Mouse (Mus musculus) ovary, postnatal 14 days (tissue): Measurements from ENCODE around the gene Adssl1.

Source experiments
- DNase-seq: peaks from one replicate; pipeline ENCODE4 v3.0.0; 2022; ENCODE audit warnings: low spot score

Gene Adssl1

DNA sequence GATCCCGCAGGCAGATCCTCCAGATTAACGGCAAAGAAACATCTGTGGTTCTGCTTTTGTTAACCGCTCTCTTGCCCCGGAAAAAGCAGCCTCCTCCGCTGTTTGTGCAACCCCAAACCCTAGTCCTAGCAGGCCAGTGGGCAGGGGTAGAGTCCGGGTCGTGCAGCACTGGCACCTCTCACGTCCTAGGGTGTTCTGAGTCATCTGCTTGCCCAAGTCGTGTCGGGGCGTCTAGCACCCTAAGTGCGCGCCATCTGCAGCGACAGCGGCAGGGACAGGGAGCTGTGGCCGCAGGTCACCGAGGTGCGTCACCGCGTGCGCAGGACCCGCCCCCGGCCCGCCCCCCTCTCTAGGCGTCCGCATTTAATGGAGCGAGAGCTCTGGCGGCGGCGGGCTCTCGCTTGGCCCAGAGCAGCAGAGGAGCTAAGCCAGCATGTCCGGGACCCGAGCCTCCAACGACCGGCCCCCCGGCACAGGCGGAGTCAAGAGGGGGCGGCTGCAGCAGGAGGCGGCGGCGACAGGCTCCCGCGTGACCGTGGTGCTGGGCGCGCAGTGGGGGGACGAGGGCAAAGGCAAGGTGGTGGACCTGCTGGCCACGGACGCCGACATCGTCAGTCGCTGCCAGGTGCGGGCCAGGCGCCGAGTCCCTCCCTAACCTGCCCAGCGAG is at the start of gene Adssl1:
Gene Adssl1 (plus strand): TSS at position 360 of the 668 bp plus-strand sequence.
- peak; percentile 30 for DNase-seq

DNA sequence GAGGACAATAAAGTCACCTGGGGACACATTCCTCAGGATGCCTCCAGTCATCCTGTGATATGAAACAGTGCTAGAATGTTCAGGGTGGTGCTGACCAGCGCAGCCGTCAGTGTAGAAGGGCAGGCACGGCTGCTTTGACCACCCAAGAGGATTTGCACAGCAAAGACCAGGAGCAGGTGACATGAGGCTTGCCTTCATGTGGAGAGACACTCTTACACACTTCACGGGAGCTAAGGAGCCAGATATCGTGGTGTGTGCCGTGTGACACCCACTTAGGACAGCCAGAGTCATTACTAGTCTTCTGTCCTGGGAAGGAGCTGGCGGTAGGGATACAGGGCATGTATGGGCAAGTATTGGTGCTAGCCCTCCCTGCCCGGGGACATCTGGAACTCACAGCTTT is 49.7 kb upstream of the Adssl1 start:
- DNase-seq = no peak

DNA sequence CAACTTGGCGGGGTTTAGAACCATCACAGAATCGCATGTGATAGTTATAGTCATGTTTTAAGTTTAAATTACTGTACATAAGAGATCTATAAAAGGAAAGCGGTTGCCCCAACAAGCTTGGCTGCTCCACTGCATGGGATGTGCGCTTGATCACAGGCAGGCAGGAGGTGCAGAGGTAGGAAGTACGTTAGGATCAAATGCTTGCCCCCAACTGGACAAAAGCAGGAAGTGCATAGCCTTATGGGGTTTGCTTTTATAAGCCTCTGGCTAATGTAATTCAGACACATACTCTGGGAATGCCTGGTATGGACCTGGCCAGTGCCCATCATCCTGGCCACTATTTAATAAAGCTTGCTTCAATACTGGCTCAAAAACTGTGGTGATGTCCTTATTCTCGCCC is 48.8 kb upstream of the Adssl1 start:
- no peak for DNase-seq

DNA sequence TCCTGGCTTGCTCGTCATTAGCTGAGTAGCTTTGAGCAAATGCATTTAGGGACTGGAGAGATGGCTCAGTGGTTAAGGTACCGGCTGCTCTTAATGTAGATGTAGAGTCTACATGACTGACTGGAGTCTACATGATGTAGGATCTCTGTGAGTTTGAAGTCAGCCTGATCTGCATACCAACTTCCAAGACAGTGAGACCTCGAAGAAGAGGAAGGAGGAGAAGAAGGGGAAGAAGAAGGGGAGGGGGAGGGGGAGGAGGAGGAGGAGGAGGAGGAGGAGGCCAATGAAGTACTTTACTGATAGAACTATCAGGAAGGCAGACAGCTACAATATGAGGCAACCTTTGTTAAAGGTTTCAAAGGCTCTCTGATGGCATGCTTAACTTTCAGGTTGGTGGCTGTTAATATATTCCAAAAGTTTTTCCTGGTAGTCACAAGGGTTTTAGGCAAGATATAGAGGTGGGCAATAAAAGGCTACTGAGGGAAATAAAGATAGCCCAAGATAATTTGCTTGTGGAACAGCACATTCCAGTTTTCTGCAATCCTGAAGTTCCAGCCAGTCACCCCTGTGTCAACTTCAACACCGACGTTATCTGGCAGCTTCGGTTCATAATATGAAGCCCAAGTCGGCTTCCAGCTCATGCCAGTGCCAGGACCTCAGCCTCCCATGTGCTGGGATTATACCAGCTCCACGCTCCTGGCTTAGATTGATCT is 44.4 kb upstream of the Adssl1 start:
- no peak for DNase-seq

DNA sequence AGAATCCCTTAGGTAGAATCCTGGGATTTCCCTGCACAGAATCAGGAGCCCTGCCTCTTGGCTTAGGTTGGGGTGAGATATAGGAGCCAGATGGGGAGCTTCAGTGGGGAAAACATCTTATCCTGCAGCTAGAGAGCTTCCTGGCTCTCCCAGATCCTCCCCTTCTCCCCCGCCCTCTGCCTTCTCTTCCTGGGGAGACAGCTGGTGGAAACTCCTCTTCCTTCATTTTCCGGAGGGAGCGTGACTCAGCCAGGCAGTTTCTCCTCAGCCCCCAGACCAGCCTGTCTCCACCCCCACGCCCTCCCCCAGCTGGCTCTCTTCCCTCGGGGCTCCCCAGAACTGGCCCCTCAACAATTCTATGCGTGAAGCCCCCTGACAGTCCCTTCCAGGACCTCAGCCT is 43.5 kb upstream of the Adssl1 start:
- DNase-seq = no peak

DNA sequence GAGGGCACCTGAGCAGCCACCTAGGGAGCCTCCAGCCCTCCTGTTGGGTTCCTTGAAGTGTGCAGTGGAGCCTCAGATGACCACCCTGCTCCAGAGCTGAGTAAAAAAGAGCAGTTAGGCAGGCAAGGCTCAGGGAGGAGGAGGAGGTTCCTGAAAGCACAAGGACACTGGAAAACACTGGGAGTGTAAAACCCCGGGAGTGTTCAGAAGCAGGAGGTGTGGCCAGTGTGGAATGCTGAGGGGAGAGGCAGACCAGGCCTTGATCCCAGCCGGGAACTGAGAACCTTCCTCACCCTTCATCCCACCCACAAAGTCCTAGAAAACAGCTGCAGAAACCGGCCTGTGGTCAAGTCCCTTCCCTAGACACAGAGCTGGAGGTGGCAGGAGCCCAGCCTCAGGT is 43.1 kb upstream of the Adssl1 start:
- no peak for DNase-seq

DNA sequence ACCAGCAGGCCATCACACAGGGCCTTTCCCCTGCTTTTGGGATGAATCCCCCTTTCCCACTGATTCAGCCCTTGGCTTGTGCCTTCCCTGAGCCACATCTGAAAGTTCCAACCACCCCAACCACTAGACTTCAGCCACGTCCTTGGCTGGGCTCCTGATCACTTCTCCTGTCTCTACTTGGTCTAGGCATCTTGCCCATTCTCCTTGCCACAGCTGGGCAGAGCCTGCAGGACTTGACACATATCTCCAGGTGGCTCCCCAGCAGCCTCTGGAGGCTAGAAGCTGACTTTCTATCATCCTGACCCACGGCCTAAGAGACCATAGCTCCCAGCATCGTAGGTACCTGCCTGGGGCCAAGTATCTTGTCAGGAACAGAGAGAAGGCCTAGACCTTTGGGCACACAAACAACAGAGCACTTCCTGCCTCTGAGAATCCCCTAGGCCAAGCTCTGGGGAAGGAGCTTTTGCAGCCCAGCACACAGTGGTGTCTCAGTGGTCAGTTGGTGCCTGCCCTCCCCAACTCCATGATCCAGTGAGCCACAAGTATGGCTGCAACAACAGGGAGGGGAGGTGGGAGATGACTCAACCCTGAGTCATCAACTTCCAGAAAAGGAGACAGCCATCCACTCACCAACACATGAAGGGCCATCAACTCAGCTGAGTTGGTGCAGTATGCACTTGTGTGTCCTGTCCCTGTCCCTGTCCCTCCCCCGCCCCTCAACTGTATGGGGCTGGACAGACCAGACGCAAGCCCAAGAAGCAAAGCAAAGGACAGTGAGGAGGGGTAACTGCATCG is 41.4 kb upstream of the Adssl1 start:
- no peak for DNase-seq

DNA sequence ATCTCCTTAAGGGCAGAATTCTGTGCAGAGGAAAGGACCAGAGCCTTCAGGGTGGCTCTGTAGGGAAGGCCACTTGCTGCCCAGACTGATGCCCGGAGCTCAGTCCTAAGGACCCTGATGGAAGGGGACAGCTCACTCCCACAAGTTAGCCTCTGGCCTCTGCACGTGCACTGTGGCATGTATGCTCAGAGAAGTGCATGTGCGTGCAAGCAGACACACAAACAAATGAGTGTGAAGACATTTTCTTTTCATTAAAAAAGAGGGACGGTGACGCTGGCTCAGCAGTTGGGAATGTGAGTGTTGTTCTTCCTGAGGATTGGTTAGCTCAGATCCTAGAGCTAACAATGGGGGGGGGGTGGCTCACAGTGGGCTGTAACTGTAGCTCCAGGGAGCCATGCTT is 40.4 kb upstream of the Adssl1 start:
- DNase-seq = no peak

DNA sequence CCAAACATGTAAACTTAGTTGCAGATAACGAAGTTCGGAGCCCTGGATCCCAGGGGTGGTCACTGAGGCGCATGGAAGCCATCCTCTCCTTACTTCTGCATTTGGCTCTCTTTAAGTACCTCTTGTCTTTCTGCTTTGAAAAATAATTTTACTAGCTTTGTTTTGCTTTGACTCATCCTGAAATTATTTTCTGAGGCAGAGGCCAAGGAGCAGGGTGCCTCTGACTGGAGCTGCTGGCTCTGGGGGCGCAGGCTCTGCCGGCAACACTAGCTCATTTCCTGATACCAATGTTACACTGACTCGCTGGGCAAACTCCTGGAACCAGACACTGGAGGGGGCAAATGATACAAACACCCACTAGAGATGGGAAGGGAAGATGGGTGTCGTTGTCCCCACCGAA is 39.9 kb upstream of the Adssl1 start:
- DNase-seq = no peak

DNA sequence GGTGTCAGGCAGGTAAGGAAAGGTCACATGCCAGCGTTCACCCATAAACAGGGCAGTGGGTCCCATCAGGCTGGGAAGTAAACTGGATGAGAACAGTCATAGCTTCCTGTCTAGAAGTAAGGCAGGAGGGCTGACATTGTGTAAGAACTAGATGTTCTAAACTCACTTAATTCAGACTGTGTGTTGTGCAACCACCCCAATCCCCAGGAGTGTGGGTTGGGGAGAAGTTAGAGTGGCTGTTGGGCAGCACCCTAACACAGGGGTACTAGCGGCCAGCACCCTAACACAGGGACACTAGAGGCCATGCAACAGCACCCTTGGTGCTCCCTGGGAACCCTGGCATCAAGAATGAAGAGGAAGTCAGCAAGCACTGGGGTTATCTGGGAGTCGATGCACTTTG is 38.7 kb upstream of the Adssl1 start:
- DNase-seq = no peak

DNA sequence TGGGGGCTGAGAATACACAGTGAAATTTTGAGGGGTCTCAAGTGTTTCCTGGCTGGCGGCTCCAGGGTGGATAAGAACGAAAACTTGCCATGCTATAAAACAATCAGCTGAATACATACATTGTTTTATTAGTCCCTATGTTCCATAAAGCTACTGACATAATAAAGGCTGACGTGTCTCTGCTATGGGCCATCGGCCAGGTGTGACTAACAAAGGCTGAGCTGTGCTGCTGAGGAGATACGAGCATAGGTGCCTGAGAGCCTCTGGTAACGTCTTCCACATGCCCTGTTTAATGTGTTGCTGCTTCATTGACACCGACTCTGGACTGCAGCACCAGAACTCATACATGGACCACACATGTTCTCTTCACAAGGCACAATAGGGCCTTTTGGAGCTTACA is 34.9 kb upstream of the Adssl1 start:
- DNase-seq = no peak

DNA sequence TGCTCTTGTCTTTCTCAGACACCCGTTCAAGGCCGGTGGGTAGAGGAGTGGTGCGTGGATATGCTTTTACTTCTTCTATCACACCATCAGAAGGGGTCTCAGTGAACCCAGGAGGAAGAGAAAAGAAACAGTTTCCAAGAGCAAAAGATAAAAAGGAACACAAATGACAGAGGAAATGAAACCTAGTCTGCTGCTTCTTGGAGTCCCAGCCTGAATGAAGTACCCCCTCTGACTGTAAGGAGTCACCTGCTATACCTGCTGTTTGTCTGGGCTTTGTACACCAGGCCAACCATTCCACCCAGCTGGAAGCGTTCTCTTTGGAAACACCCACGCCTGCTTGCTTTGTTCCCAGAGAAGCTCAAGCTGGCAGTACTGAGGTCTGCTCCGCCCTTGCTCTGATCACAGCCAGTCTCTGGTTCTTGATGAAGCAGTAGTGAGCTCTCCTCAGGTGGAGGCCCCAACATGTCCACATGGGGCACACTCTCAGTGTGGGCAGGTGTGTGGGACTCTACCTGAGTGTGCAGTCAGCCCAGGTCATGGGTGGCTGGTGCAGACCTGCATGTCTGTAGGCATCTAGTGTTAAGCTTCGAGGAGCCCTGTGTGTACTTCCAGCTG is 33.8 kb upstream of the Adssl1 start:
- no peak for DNase-seq

DNA sequence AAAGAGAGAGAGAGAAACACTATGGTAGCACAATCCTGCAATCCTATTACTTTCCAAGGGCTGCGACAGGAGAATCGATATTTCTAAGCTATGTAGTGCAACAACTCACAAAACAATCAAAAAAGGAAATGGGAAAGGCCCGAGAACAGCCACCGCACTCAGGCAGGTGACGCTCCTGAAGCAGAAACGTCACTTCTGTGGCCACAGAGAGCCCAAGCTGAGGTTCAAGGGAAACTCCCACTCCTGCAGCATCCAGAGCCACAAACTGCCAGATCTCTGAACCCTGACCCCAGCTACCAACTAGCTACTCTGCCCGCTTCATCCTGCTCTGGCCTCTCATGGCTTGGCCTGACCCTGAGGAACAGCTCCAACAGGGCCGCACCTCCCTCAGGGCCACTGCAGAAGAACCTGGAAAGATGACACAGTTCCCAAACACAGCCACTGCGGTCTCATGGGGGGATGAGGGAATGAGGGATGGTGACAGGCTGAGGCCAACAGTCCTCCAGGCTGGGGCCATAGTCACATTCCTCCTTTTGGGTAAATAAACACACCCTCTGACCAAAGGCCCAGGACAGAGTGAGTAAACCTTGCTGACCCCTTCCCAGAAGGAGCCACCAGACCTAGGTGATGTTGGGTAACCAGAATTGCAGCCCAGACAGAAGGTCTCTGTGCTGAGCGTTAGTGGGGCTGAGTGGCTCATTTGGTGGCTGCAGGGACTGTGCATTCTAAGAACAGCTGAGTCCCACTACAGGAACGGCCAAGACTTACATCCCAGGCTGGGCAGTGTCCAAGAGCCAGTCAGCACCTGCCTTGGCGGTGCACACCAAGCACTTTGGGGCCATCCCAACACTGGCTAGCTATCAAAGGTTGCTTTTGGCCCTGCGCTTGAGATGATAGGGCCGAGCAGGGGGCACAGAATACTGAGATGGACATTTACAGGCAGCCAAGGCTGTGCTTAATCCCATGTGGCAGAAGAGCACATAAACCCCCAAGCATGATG is 32.4 kb upstream of the Adssl1 start:
- DNase-seq = no peak

DNA sequence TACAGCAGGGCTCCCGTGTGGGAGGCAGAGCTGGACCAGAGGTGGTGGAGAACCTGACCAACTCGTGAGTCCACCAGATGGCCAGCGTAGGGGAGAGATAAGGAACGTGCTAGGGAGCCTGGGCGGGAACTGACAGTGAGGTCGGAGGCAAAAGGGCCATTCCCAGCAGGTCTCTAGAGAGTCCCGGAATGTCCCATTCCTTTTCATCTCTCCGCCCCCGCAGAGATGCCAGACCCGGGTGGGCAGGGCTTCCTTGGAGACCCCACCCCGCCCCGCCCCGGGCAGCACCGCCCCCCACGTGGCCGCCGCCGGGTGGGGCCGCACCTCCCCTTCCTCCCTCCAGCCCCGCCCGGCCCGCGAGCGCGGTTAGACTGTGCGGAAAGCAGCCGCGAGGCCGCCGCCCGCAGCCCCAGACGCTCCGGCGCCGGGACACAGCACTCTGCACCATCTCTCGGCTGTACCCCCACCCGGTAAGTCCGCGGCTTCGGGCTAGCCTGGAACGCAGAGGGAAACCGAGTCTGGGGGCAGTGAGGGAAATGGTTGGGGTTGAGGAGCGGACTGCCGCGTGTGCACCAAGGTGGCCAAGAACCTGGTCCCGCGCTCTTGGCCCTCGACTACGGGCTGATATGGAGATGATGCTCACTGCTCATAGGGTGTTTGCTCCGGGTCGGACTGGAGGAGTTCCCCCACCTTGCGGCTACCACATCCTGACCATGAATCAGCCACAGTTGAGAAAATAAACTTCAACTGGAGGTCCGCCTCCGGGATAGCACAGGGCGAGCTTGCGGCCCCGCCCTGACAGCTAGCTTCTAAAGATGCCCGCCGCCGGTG is 31.2 kb upstream of the Adssl1 start, which contains the start of gene Inf2:
Gene Inf2 (plus strand): TSS at position 359 of the 831 bp plus-strand sequence.
- peak; percentile 64 for DNase-seq

DNA sequence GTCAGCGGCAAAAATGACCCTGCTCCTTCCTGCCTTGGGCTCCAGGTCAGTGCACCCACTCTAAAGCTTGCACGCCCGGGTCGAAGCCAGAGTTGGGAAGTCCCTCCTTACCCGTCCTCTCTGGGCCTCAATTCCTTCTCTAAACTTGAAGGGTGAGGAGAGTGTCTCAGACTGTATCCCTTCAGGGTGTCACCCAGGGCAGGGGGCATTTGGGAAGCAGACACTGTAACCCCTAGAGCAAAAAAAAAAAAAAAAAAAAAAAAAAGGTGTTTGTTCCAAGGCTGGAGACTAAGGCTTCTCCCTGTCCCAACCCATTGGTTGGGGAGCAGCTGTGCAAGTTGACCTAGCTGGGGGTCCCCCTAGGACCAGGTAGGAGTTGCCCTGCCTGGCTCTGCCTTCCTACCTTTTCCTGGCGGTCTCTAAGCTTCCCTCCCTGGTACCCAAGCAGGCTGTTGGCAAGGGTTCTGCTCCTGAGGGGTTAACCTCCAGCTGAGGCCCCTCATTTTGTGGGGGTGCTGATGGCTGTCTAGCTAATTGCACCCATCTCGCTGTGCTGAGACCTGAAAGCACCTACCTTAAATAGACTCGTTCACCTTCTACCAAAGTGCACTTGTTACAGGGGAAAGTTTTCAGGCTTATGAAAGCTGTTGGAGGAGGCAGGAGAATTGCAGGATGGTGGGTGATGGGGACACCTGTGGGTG is 30.2 kb upstream of the Adssl1 start:
- no peak for DNase-seq

DNA sequence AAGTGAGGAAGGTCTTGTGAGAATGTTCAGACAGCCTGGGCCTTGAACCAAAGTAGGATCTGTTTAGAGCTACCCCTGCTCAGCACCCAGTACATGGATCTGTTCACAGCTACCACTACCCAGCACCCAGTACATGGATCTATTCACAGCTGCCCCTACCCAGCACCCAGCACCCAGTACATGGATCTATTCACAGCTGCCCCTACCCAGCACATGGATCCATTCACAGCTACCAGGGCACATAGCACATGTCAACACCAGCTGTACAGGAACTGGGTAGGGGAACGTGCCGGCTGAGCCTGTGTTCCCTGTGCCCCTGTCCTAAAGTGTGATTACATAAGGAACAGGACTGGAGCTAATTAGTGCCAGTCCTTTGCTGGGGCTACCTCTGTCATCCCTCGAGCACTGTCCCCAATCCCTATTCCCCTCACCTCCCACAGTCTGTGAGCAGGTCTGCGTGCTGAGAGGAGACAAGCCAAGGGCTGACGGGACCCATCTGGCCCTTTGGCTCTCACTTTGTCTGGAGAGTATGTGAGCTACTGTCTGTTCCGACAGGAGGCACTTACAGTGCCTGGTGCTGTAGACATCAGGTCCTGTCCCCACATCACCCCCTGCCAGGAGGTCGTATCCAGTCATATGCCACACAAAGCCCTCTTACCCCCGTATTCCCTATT is 29.1 kb upstream of the Adssl1 start:
- no peak for DNase-seq

DNA sequence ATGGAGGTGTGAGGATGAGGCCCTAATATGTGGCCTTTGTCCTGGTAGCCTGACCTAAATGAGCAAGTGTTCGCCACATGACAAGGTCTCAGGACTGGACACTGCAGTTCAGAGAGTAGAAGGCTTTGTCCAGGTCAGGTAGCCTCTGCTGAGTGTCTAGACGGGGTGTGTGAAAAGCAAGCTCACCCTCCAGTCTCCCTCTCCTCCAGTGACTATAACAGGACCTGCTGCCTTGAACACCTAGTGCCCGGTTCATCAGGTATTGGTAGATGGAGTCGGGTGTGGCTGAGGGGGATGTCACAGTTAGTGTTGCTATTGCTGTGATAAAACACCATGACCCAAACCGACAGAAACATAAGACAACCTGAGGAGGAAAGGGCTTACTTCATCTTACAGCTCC is 28.6 kb upstream of the Adssl1 start:
- DNase-seq = no peak

DNA sequence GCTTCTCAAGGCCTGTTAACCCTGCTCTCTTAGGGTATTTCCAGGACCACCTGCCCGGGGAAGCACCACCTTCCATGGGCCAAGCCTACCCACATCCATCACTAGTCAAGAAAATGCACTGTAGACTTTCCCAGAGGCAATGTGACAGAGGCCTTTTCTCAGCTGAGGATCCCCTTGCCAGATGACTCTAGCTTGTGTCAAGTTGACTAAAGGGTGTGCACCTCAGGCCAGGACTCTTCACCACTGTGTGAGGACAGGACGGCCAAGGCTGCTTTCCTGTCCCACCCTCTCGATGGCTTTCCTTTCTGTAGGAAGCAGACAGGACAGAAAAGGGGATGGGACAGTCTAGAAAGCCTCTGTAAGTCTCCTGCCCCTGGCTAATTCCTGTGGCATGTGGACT is 28.1 kb upstream of the Adssl1 start:
- no peak for DNase-seq
